Mouse (Mus musculus) brain, embryonic 18.5 days (tissue): ENCODE measurements around the gene Pde1a.

Experiments used
- DNase-seq: peaks from one replicate; pipeline ENCODE4 v3.0.0-alpha.2; 2012; ENCODE audit warnings: low read depth, low spot score

Pde1a gene

DNA sequence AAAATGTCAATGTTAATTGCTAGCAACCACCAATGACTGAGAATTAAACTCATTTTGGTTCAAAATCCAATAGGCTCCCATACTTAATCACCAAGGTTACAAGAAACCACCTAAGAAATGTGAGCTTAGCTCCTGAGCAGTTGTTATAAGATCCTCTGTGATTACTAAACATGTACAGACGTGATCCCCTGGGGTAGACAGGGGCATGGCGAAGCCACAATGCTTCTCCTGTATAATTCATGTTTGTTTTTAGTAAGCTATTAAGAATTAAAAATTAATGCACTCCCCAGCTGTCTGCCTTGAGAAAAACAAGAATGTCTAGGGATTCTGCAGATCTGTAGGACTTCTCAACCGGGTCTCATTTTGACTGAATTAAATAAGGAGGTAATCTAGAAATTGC, 309.7 kb downstream of the Pde1a start:
- no peak for DNase-seq

DNA sequence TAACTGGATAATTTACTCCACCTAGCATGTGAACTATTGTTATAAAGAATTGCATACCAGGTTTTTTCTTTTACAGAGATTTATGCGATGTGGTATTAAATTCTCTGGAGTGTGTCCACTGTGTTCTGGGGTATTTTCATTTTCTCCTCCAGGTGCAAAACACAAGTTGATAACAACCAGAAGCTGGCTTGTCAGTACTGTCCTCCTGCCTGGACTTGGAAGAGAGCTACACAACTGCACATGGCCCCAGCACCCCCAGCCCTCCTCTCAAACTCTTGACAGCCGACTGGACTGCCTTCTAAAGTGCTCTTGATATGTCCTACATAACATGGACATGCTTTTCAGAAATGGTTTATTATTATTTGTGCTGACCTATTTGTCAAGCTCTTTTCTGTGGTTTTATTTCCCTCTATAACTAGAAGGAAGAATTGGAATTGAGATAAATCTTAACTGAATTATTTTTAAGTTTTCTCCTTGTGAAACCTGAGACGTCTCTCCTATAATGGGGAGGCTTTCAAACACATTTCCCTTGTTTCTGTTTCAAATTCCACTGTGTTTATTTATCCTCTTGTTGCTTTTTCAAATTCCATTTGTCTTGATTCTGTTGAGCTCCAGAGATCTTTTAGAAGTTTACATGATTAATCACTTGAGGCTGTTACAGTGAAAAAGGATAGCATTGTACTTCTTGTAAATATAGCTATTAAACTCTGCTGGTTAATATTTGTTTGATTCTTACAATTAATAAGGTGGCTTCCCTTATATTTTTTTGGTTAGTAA, 313.4 kb downstream of the Pde1a start:
- DNase-seq, result no peak

DNA sequence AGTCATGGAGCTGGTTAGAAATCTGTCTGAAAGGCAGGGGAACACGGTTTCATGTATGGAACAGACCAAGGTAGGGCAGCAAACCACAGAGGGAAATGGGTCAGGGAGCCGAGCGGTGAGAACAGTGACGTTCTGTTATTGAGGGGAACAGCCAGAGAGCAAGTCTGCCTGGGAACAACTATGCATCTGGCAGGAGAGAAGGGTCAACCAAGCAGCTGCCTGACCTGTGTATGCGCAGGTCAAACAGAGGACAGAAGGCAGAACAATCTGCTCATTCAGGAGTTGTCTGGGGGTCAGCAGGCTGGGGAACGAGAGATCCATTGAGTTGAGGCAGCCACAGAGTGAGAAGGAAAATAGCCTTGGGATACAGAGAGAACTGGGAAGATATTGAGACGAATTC, 330.6 kb downstream of the Pde1a start:
- DNase-seq, result no peak

DNA sequence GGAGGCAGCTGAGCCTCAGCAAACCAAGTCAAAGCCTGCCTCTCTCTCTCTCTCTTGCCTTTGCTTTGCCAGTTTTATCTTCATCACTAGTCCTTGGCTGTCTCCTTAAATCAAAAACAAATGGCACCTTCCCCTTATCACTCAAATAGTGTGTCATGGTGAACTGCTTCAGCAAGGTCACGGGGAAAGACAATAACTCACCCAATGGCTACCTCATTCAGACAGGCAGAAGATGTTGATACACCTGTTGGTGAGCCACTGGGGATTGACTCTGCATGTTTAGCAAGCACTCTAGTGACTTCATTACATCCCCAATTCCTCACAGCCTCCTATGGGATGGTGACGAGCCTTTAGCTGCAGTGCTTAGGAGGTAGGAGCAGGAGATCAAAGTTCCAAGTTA, 331.8 kb downstream of the Pde1a start:
- DNase-seq, result no peak

GRCm38 (mm10) chr2:79793186-79793585, 336.1 kb downstream of the Pde1a start:
- no peak for DNase-seq

- no peak for DNase-seq
Observed at GRCm38 (mm10) chr2:79786467-79786866, 342.8 kb downstream of the Pde1a start.

DNA sequence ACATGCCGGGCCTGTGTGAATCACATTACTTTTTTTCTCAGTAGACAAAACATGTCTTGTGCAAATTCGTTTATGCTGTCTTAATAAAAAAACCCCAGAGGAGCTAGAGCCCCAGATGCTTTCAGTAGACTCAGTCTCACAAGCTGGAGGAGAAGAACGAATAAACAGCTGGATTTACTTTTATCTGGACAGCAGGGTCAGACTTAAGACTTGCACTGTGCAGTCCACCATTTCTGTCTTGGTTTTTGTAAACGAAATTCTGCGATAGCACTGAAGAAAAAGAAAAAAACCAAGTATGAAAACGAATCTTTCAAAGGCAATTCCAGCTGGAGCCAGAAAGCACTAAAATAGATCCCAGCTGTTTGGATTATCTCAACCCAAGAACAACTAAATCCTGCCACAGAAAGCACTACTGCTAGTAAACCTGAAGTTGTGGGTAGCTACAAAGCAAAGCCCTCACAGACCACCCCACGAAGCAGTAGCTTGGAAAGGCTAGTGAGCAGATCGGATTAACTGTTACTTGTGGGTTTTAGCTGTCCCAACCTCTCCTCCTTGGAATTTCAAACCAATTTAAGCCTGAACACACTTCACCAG, 343.6 kb downstream of the Pde1a start:
- DNase-seq, result no peak
